Mouse (Mus musculus): Measurements from ENCODE around the gene Gba2.

GRCm38 (mm10) chr4:43561436-43561996 lies 17.2 kb downstream of the Gba2 start:
- TF ChIP-seq CTCF (IDR thresholded peaks at IDR 0.05; ENCODE audit: borderline replicate concordance, insufficient read depth, low read length) (no peak), POLR2A (IDR thresholded peaks at IDR 0.05; ENCODE audit: low read depth, low read length) (no peak; the same call in 1 of the 2 replicates)
